Mouse (Mus musculus): ENCODE data around the gene Gm906.

DNA sequence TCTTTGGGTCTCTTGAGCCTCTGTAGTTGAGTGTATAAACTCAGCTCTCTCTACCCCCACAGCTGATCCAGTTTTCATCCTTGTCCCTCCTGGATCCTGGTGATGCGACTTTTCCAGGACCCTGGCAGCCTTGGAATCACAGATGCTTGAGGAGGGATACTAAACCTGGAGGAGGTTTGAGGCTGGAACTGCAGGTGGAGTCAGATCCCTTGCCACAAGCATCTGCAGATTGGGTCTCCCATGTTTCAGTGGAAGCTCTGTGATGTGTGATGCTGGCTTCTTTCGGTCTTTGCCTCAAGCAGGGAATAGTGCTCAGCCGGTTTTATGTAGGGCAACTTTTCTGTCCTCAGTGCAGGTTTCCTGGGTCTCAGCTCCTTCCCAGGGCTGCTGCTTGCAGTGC lies 13.6 kb downstream of the Gm906 start:
- TF ChIP-seq CTCF (IDR thresholded peaks at IDR 0.05; ENCODE audit: control insufficient read depth, insufficient read depth, insufficient replicate concordance, low read depth, low read length) (no peak), POLR2A (IDR thresholded peaks at IDR 0.05; ENCODE audit: control insufficient read depth, low read depth, low read length) (no peak)

All from testis, adult 2 months (tissue).